Mouse (Mus musculus): ENCODE data around the gene Rab37.

DNA sequence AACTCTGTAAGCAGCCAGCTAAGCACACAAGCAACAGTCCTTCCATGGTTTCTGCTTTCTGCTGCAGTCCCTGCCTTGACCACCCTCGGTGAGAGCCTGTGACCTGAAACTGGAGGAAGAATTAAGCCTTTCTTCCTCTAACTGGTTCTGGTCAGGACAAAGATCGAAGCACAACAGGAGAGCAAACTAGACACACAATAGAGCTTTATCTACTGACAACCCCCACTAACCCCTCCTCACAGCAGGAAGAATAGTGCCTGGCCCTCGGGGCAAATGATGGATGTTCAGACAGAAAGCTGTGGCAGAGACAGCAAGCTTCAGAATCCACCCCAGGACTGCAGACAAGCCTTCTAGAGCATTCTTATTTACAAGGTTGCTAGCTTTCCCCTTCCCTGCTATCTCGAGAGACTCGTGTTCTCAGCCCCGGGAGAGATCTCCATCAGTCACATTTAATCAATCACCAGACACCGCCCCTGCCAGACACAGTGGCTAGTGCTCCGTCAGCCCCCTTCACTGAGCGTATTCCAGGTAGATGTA lies 20.1 kb upstream of the Rab37 start:
- TF ChIP-seq CTCF (IDR thresholded peaks at IDR 0.05; ENCODE audit: low read depth, low read length): no peak
- no peak for TF ChIP-seq POLR2A (IDR thresholded peaks at IDR 0.05; ENCODE audit: insufficient read depth, low read length)
- peak; percentile 65; the same call in 1 of the 2 replicates for TF ChIP-seq EP300 (IDR thresholded peaks at IDR 0.05; ENCODE audit: insufficient read depth, low read depth, low read length)
